Mouse (Mus musculus) embryonic fibroblast, embryonic 13.5 days (primary cell): ENCODE data around the gene Ifnl2.

Experiments
- CTCF ChIP-seq: IDR thresholded peaks from 2 replicates; pipeline ENCODE4 v1.5.1; 2011; ENCODE audit warnings: mild to moderate bottlenecking, control low read depth, low read length, moderate library complexity, borderline replicate concordance; ENCODE audit not compliant: insufficient read depth
- POLR2A ChIP-seq: IDR thresholded peaks from 2 replicates; pipeline ENCODE4 v1.6.1; 2011; ENCODE audit warnings: low read depth, mild to moderate bottlenecking, control low read depth, low read length, moderate library complexity

DNA sequence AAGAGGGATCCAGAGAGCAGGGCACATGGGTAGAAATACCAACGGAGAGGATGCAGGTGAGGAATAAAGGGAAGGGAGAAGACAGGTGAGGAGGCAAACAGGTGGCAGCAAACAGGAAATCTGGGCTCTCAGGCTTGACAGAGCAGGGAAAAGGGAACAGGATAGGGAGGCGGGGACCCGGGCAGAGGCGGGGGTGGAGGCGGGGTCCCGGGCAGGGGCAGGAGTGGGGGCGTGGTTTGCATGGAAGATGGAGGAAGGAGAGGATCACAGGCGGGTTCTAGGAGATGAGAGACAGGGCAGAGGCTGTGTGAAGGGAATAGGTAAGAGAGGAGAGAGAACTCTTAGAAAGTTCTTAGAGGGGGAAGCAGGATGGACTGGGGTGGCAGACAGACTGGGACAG is 31.4 kb downstream of the Ifnl2 start:
- TF ChIP-seq CTCF (no peak), POLR2A (no peak)
